Mouse (Mus musculus) thymus, adult 2 months (tissue): ENCODE results near the gene Wbp1l. TPM values are rescaled to one million over a fixed set of nuclear protein-coding genes. Genes with fewer than 3 reads are reported as not detected.

Source experiments
- DNase-seq: peaks from one replicate; pipeline ENCODE4 v3.0.0; 2021
- H3K27ac ChIP-seq: fragments of 200-500 bp; 2 replicates; pipeline ENCODE4 v1.5.1; 2012; ENCODE audit warnings: low read length, control low read depth; ENCODE audit not compliant: control insufficient read depth, insufficient read depth
- H3K27me3 ChIP-seq: fragments of 200-500 bp; 2 replicates; pipeline ENCODE4 v1.6.1; 2012; ENCODE audit warnings: mild to moderate bottlenecking, low read length, moderate library complexity, mixed read lengths; ENCODE audit not compliant: control insufficient read depth, insufficient read depth
- H3K36me3 ChIP-seq: fragments of 200-500 bp; 2 replicates; pipeline ENCODE4 v1.6.1; 2012; ENCODE audit warnings: mild to moderate bottlenecking, low read length, moderate library complexity; ENCODE audit not compliant: control insufficient read depth, insufficient read depth
- H3K4me1 ChIP-seq: fragments of 200-500 bp; replicated peaks from 2 replicates; pipeline ENCODE4 v1.6.1; 2012; ENCODE audit warnings: low read length; ENCODE audit not compliant: control insufficient read depth, insufficient read depth
- H3K4me3 ChIP-seq: fragments of 200-500 bp; 2 replicates; pipeline ENCODE4 v1.5.1; 2012; ENCODE audit warnings: mild to moderate bottlenecking, low read length, control low read depth, moderate library complexity; ENCODE audit not compliant: control insufficient read depth, insufficient read depth
- CTCF ChIP-seq: fragments of 200-500 bp; IDR thresholded peaks from 2 replicates; pipeline ENCODE4 v1.5.1; 2012; ENCODE audit warnings: mild to moderate bottlenecking, control low read depth, low read length, moderate library complexity, borderline replicate concordance; ENCODE audit not compliant: control insufficient read depth, poor library complexity, insufficient read depth; ENCODE audit errors: extremely low read depth
- POLR2A ChIP-seq: fragments of 200-500 bp; IDR thresholded peaks from 2 replicates; pipeline ENCODE4 v1.6.1; 2012; ENCODE audit warnings: mild to moderate bottlenecking, low read length, control low read depth, moderate library complexity; ENCODE audit not compliant: control insufficient read depth, poor library complexity, insufficient read depth; ENCODE audit errors: extremely low read depth
- WGBS: fragments of 180-500 bp; shearing (Covaris S2); methylation state at CpG from one replicate; pipeline ENCODE4 v1.1.7; 2018; 5-methylcytosine and 5-hydroxymethylcytosine counted together
- polyA plus RNA-seq: library from polyadenylated mRNA; depleted of rRNA; stranded (reverse); fragments of >200 nt; gene quantifications from 2 replicates; pipeline ENCODE4 v1.2.3, GENCODE M21; 2012

The Wbp1l gene
- polyA plus RNA-seq, 1 experiment, result 77.0 TPM

GRCm38 (mm10) chr19:46662784-46663183 is 63.9 kb downstream of the Wbp1l start:
- DNase-seq, result no peak
- Histone ChIP-seq H3K36me3 (no peaks in the 10 kb centered on the region), H3K4me1 (no peaks in the 10 kb centered on the region), H3K27me3 (no peaks in the 10 kb centered on the region), H3K27ac (no peak overlapping the region), H3K4me3 (no peak overlapping the region)
- no peak for TF ChIP-seq CTCF
- TF ChIP-seq POLR2A, result no peak
- WGBS, result 84% methylated on average over 6 of the region's 6 CpGs

- DNase-seq, result no peak
- H3K27ac ChIP-seq, result no peak overlapping the region
- H3K4me1 ChIP-seq, result no peaks in the 10 kb centered on the region
- H3K4me3 ChIP-seq, result no peak overlapping the region
- no peak for TF ChIP-seq CTCF
- 84% methylated on average over 7 of the region's 7 CpGs for WGBS
- no peaks in the 10 kb centered on the region for H3K36me3 ChIP-seq
- no peaks in the 10 kb centered on the region for H3K27me3 ChIP-seq
Measured at GRCm38 (mm10) chr19:46665474-46665873, 66.6 kb downstream of the Wbp1l start.

- Histone ChIP-seq H3K27me3 (no peaks in the 10 kb centered on the region; the same call in 1 of the 2 replicates), H3K4me1 (no peaks in the 10 kb centered on the region), H3K27ac (no peak overlapping the region), H3K36me3 (no peaks in the 10 kb centered on the region), H3K4me3 (no peak overlapping the region)
- DNase-seq, result no peak
- TF ChIP-seq POLR2A, result no peak
- no peak for TF ChIP-seq CTCF
- WGBS, result 88% methylated on average over 11 of the region's 11 CpGs
Measured at GRCm38 (mm10) chr19:46667300-46667699, 68.4 kb downstream of the Wbp1l start.

- DNase-seq, result no peak
- no peak overlapping the region for H3K27ac ChIP-seq
- H3K4me3 ChIP-seq, result no peak overlapping the region
- 94% methylated on average over 10 of the region's 10 CpGs for WGBS
- no peaks in the 10 kb centered on the region for H3K36me3 ChIP-seq
- H3K4me1 ChIP-seq, result no peaks in the 10 kb centered on the region
- no peaks in the 10 kb centered on the region; the same call in 1 of the 2 replicates for H3K27me3 ChIP-seq
- TF ChIP-seq CTCF (no peak), POLR2A (no peak)
Measured at GRCm38 (mm10) chr19:46668263-46668662, 69.4 kb downstream of the Wbp1l start.

GRCm38 (mm10) chr19:46669802-46670201 is 70.9 kb downstream of the Wbp1l start:
- 87% methylated on average over 5 of the region's 5 CpGs for WGBS
- H3K4me1 ChIP-seq, result no peaks in the 10 kb centered on the region
- H3K27me3 ChIP-seq, result no peaks in the 10 kb centered on the region; the same call in 1 of the 2 replicates
- H3K36me3 ChIP-seq, result no peaks in the 10 kb centered on the region
- no peak for TF ChIP-seq POLR2A
- no peak for TF ChIP-seq CTCF
- no peak overlapping the region for H3K27ac ChIP-seq
- no peak for DNase-seq
- no peak overlapping the region for H3K4me3 ChIP-seq

GRCm38 (mm10) chr19:46670691-46671090 is 71.8 kb downstream of the Wbp1l start:
- no peak overlapping the region for H3K4me3 ChIP-seq
- no peaks in the 10 kb centered on the region for H3K4me1 ChIP-seq
- H3K27me3 ChIP-seq, result no peaks in the 10 kb centered on the region; the same call in 1 of the 2 replicates
- WGBS, result 46% methylated on average over 13 of the region's 13 CpGs
- H3K36me3 ChIP-seq, result no peaks in the 10 kb centered on the region
- peak; percentile 56 for DNase-seq
- no peak overlapping the region for H3K27ac ChIP-seq
- TF ChIP-seq POLR2A (no peak), CTCF (peak; percentile 85; the same call in 1 of the 2 replicates)

- no peaks in the 10 kb centered on the region for H3K36me3 ChIP-seq
- H3K4me1 ChIP-seq, result no peaks in the 10 kb centered on the region
- TF ChIP-seq CTCF (no peak), POLR2A (no peak)
- no peaks in the 10 kb centered on the region; the same call in 1 of the 2 replicates for H3K27me3 ChIP-seq
- DNase-seq, result no peak
- H3K27ac ChIP-seq, result no peak within 1 kb of the TSS
- no peak within 1 kb of the TSS for H3K4me3 ChIP-seq
- WGBS, result 81% methylated on average over 5 of the region's 5 CpGs
Measured at GRCm38 (mm10) chr19:46672766-46673418, 74.0 kb downstream of the Wbp1l start, which contains the start of gene Cyp17a1. Cyp17a1 (minus strand) TSS chr19:46673172.
